Mouse (Mus musculus) urinary bladder, postnatal 36 days (tissue): Measurements from ENCODE around the gene Spock3.
"Not testable (repeated sequence)": the region's sequence is repeated elsewhere in the genome, so short reads cannot be mapped to it uniquely, and the experiment has no call there.

Experiments used
- DNase-seq, 2 experiments: peaks; one replicate each; pipeline ENCODE4 v3.0.0; 2022; ENCODE audit warnings: low spot score in 2 of 2, mixed read lengths in 1 of 2

Spock3 gene

GRCm38 (mm10) chr8:62950709-62951108 is at the start of gene Spock3:
Spock3 (plus strand) TSS chr8:62951009.
- DNase-seq, result no peak

GRCm38 (mm10) chr8:62951173-62952134 is 645 bp downstream of the Spock3 start:
- DNase-seq, result no peak

- no peak for DNase-seq
Observed at GRCm38 (mm10) chr8:62952481-62952880, 1.7 kb downstream of the Spock3 start.

- no peak for DNase-seq
Observed at GRCm38 (mm10) chr8:62962608-62963007, 11.8 kb downstream of the Spock3 start.

DNA sequence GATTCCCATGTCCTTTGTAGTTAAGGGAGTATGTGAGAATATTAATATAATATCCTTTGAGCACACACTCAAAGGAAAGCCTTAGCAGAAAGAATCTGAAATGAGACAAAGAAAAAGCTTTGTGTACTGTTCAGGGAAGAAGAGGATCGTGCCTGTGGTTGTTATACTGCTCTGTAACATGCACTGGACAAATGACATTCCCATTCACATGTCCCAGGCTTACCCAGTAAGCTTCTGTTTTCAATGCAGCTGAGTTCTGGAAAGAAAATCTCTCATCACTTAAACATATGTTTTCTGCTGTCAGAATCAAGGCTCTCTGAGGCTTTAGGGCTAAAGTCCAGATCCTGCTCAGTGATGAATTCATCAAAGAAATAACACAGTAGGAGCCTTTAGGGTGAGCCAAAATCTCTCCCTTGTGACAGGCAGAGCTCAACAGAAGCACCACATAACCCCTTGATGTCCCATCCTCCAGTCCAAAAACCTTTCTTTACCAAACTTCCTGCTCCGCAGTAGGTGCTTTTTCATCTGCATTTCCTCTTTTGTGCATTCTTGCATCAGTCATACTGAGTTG is 19.1 kb downstream of the Spock3 start:
- DNase-seq, result no peak

DNA sequence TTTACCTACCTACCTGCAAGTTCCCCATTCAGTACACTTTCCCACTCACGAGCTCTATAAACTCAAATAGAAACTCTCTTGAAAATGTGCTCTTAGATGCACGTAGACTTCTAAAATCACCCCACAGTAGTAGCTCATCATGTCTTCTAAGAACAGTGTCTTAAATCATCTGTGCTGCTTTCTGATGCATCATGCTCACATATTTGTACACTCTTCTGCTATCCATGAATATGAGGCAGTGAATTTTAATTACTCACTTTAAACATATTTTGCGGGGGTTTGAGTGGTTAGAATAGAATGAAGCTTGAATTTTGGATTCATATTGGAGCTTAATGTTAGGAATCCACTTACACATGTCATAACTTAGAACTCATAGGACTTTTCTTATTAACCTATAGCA is 138.2 kb downstream of the Spock3 start:
- no peak for DNase-seq

DNA sequence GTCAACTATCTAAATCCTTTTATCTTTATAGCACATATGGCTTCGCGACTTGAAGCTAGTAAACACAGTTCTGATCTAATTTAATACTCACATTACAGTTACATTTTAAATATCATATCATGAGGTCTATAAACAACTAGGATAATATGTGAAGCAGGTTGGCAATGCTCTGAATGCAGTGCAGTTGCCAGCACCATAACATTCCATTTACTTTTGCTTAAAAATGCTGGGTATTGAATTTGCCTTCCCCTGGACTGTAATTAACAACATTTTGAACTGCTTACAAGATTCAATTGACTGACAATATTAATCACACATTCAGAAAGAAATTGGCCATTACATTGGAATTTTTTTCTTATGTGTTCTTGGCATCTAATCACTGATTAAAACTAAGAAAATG is 147.4 kb downstream of the Spock3 start:
- DNase-seq, result no peak

DNA sequence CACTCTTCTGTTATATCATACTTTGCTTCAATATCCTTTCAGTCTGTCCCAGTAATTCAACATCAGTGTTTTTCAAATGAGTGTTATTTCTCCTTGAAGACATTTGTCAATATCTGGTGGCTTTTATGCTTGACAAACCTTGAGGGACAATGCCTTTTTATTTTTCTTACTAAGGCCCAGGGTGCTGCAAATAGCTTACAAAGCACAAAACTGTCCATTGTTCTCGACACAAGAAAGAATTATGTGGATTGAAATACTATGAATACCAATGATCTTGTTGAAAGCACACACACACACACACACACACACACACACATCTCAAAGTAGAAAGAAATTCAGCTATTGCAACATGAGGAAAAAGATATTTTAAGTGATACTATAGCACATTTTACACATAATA is 159.0 kb downstream of the Spock3 start:
- no peak for DNase-seq

GRCm38 (mm10) chr8:63112919-63113318 is 162.1 kb downstream of the Spock3 start:
- DNase-seq, result no peak

DNA sequence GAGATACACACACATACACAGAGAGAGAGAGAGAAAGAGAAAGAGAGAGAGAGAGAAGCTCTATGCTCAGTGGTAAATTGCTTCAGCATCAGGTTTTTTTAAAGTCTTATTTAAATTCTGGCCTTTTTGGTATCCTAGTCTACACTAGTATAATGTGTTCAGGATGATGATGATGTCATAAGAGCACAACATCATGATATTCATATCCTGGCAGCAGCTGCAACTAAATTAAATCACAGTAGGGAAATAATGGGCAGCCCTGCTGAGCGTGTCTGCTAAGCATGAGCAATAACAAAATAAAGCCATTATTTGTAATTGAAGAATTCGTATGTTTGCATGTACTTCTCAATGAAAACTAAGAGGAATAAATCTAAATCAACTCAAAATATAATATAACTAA is 169.7 kb downstream of the Spock3 start:
- no peak for DNase-seq

GRCm38 (mm10) chr8:63135406-63135805 is 184.6 kb downstream of the Spock3 start:
- DNase-seq, result no peak

DNA sequence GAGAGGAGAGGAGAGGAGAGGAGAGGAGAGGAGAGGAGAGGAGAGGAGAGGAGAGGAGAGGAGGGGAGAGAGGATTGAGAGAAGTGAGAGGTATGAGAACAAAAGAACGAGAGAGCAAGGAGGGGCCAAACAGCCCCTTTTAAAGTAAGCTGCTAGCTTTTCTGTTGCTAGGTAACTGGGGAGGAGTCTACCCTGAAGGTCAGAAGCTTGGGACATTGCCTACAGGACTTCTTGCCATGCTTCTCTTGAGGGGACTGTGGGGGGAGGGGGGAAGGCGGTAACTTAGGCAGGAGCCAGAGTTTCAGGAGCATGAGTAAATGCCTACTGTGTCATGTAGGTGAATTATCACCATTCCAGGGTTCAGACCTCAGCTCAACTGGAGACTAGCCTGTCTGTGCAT is 213.1 kb downstream of the Spock3 start:
- DNase-seq, result not testable (repeated sequence)

DNA sequence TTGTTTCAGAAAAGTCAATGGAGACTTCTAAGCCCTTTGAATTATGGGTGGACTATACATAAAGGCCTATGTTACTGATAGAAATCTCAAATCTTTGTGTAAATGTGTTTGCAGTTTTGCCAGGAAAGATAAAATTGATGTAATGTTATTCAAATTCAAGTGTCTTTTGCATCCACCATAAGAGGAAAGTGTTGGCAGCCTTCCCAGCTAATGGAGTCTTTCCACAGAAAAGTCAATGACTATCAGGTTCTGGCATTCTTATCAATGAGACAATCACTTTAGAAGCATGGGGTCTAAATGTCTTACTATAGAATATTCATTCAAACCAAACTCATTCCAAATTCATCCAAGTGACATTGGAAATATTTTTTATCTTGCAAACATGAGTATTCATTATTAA is 214.5 kb downstream of the Spock3 start:
- DNase-seq, result no peak

GRCm38 (mm10) chr8:63169956-63170355 is 219.1 kb downstream of the Spock3 start:
- DNase-seq, result no peak

DNA sequence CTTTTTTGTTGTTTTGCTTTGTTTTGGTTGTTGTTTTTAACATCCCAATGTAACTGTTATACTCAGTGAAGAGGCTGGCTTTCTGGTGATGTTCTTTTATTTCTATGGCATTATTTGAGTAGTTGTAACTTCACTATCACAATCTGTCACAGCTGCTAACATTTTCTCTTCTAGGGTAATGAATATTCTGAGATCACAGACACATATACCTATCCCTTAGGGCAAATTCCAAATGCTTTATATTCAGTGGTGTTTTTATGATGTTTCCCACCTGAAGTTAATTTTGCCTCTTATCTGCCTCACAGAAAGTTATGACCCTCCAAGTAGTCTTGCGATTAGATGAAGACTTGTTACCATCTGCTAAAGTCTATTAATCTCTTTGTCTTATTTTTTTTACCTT is 230.5 kb downstream of the Spock3 start:
- DNase-seq, result no peak

- peak in 1 of 2 experiments; percentile 1 for DNase-seq
Observed at GRCm38 (mm10) chr8:63258812-63259385, 308.1 kb downstream of the Spock3 start.

- peak in 1 of 2 experiments; percentile 1 for DNase-seq
Observed at GRCm38 (mm10) chr8:63262516-63262915, 311.7 kb downstream of the Spock3 start.

- DNase-seq, result no peak
Observed at GRCm38 (mm10) chr8:63335366-63335765, 384.6 kb downstream of the Spock3 start.

DNA sequence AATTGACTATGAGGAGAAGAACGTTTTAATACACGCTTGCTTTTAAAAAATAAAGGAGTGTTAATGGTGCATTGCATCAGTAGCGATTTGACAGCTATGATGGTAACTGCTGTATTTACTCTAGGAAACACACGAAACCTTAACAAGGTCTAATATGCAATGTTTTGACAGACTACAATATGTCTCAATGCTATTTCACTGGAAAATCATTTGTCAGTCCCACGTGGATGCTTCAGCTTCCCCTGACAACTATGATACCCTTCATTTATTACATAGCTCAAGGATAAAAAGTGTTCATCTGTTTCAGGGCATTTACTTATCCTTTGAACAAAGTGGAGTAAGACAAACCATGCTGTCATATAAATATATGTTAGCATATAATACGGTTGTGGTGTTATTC is 417.8 kb downstream of the Spock3 start:
- DNase-seq, result no peak

- DNase-seq, result no peak
Observed at GRCm38 (mm10) chr8:63397659-63398058, 446.9 kb downstream of the Spock3 start.
